Mouse (Mus musculus) NIH3T3 (cell line): ENCODE measurements at regions not wholly inside any gene's neighbourhood (a gene's known extent, or its start where the extent isn't known, plus 50 kb on each side); places are given as distances from the start of the nearest gene placed in this dataset.

Experiments used
- DNase-seq: peaks from one replicate; pipeline ENCODE4 v3.0.0-alpha.2; 2012; ENCODE audit warnings: low read depth

- DNase-seq, result no peak
These were observed 746.4 kb upstream of the Cypt12 start for GRCm38 (mm10) chr3:17201773-17202172.

GRCm38 (mm10) chr3:17214031-17214430, 734.2 kb upstream of the Cypt12 start:
- no peak for DNase-seq

- no peak for DNase-seq
These were observed 731.4 kb upstream of the Cypt12 start for GRCm38 (mm10) chr3:17216825-17217224.

GRCm38 (mm10) chr3:17238407-17238806, 709.8 kb upstream of the Cypt12 start:
- no peak for DNase-seq

GRCm38 (mm10) chr3:17258397-17258796, 689.8 kb upstream of the Cypt12 start:
- DNase-seq, result no peak

GRCm38 (mm10) chr3:17259093-17259492, 689.1 kb upstream of the Cypt12 start:
- no peak for DNase-seq

GRCm38 (mm10) chr3:17281231-17281630, 667.0 kb upstream of the Cypt12 start:
- DNase-seq, result no peak

GRCm38 (mm10) chr3:17282881-17283280, 665.3 kb upstream of the Cypt12 start:
- DNase-seq, result no peak

- no peak for DNase-seq
These were observed 630.7 kb upstream of the Cypt12 start for GRCm38 (mm10) chr3:17317523-17317922.

GRCm38 (mm10) chr3:17318450-17318849, 629.8 kb upstream of the Cypt12 start:
- DNase-seq, result no peak

GRCm38 (mm10) chr3:17319213-17319612, 629.0 kb upstream of the Cypt12 start:
- peak; percentile 27 for DNase-seq

GRCm38 (mm10) chr3:17319931-17320330, 628.3 kb upstream of the Cypt12 start:
- no peak for DNase-seq

- no peak for DNase-seq
These were observed 625.9 kb upstream of the Cypt12 start for GRCm38 (mm10) chr3:17322266-17322665.

GRCm38 (mm10) chr3:17324816-17325215, 623.4 kb upstream of the Cypt12 start:
- DNase-seq, result no peak

GRCm38 (mm10) chr3:17325821-17326220, 622.4 kb upstream of the Cypt12 start:
- DNase-seq, result no peak

- DNase-seq, result no peak
These were observed 621.9 kb upstream of the Cypt12 start for GRCm38 (mm10) chr3:17326292-17326691.

GRCm38 (mm10) chr3:17326774-17327173, 621.4 kb upstream of the Cypt12 start:
- no peak for DNase-seq

- no peak for DNase-seq
These were observed 620.5 kb upstream of the Cypt12 start for GRCm38 (mm10) chr3:17327706-17328105.

GRCm38 (mm10) chr3:17329411-17329810, 618.8 kb upstream of the Cypt12 start:
- no peak for DNase-seq

- no peak for DNase-seq
These were observed 617.5 kb upstream of the Cypt12 start for GRCm38 (mm10) chr3:17330429-17331373.

GRCm38 (mm10) chr3:17360253-17360652, 588.0 kb upstream of the Cypt12 start:
- DNase-seq, result no peak
